Mouse (Mus musculus) cerebellum, adult 9-10 months (tissue): ENCODE data around the gene Fbxw4.
"Not testable (repeated sequence)": the region's sequence is repeated elsewhere in the genome, so short reads cannot be mapped to it uniquely, and the experiment has no call there.

Source experiments
- DNase-seq: peaks from one replicate; pipeline ENCODE4 v3.0.0; 2022

The Fbxw4 gene

GRCm38 (mm10) chr19:45655870-45656269 is 4.2 kb downstream of the Fbxw4 start:
- DNase-seq: no peak

GRCm38 (mm10) chr19:45653986-45654385 is 6.1 kb downstream of the Fbxw4 start:
- no peak for DNase-seq

GRCm38 (mm10) chr19:45652286-45652988 is 7.7 kb downstream of the Fbxw4 start:
- DNase-seq: no peak

GRCm38 (mm10) chr19:45651524-45651923 is 8.6 kb downstream of the Fbxw4 start:
- no peak for DNase-seq

GRCm38 (mm10) chr19:45649776-45650175 is 10.3 kb downstream of the Fbxw4 start:
- no peak for DNase-seq

GRCm38 (mm10) chr19:45648469-45648868 is 11.6 kb downstream of the Fbxw4 start:
- not testable (repeated sequence) for DNase-seq

GRCm38 (mm10) chr19:45646866-45647265 is 13.2 kb downstream of the Fbxw4 start:
- no peak for DNase-seq

- no peak for DNase-seq
These were observed 19.4 kb downstream of the Fbxw4 start for GRCm38 (mm10) chr19:45640691-45641090.

GRCm38 (mm10) chr19:45635960-45636359 is 24.2 kb downstream of the Fbxw4 start:
- no peak for DNase-seq

GRCm38 (mm10) chr19:45631584-45631983 is 28.5 kb downstream of the Fbxw4 start:
- no peak for DNase-seq

- DNase-seq: no peak
These were observed 29.2 kb downstream of the Fbxw4 start for GRCm38 (mm10) chr19:45630953-45631352.

- no peak for DNase-seq
These were observed 30.9 kb downstream of the Fbxw4 start for GRCm38 (mm10) chr19:45629219-45629618.

GRCm38 (mm10) chr19:45628649-45629048 is 31.5 kb downstream of the Fbxw4 start:
- no peak for DNase-seq

GRCm38 (mm10) chr19:45627036-45627435 is 33.1 kb downstream of the Fbxw4 start:
- DNase-seq: no peak

GRCm38 (mm10) chr19:45623710-45624109 is 36.4 kb downstream of the Fbxw4 start:
- no peak for DNase-seq

- no peak for DNase-seq
These were observed 38.0 kb downstream of the Fbxw4 start for GRCm38 (mm10) chr19:45622144-45622543.

GRCm38 (mm10) chr19:45621061-45621460 is 39.1 kb downstream of the Fbxw4 start:
- no peak for DNase-seq

- DNase-seq: no peak
These were observed 40.2 kb downstream of the Fbxw4 start for GRCm38 (mm10) chr19:45619744-45620501.

GRCm38 (mm10) chr19:45618184-45618583 is 41.9 kb downstream of the Fbxw4 start:
- DNase-seq: no peak

GRCm38 (mm10) chr19:45616735-45617134 is 43.4 kb downstream of the Fbxw4 start:
- no peak for DNase-seq

GRCm38 (mm10) chr19:45616214-45616518 is 43.9 kb downstream of the Fbxw4 start:
- DNase-seq: no peak

- DNase-seq: no peak
These were observed 44.5 kb downstream of the Fbxw4 start for GRCm38 (mm10) chr19:45615415-45616213.

GRCm38 (mm10) chr19:45614928-45615327 is 45.2 kb downstream of the Fbxw4 start:
- no peak for DNase-seq

GRCm38 (mm10) chr19:45614375-45614774 is 45.7 kb downstream of the Fbxw4 start:
- peak; percentile 55 for DNase-seq
